Mouse (Mus musculus) retina, postnatal 1 day (tissue): ENCODE measurements around the gene Tnfsf12.
"Not testable (repeated sequence)": the region's sequence is repeated elsewhere in the genome, so short reads cannot be mapped to it uniquely, and the experiment has no call there.

Experiments
- DNase-seq: peaks from one replicate; pipeline ENCODE4 v3.0.0-alpha.2; 2012

The Tnfsf12 gene

GRCm38 (mm10) chr11:69695361-69696181 is at the start of gene Tnfsf12, which contains the start of gene Tnfsfm13:
Tnfsf12 (minus strand) TSS chr11:69695849.
Tnfsfm13 (minus strand) TSS chr11:69696098.
- DNase-seq = peak; percentile 73

GRCm38 (mm10) chr11:69731408-69731807 is 35.8 kb upstream of the Tnfsf12 start:
- not testable (repeated sequence) for DNase-seq

DNA sequence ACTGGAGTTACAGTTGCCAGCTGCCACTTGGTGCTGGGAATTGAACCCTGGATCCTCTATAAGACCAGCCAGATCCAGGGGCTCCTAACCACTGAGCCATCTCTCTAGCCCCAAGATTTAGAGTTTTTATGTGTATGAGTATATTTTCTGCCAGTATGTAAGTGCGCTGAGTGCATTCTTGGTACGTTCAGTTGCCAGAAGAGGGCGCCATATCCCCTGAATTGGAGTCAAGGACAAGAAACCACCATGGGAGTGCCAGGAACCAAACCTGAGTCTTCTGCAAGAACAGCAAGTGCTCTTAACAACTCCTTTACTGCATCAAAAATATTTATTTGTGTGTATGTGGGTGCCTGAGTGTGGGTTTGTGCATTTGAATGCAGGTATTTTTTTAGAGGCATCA is 33.4 kb upstream of the Tnfsf12 start:
- DNase-seq = peak; percentile 73

DNA sequence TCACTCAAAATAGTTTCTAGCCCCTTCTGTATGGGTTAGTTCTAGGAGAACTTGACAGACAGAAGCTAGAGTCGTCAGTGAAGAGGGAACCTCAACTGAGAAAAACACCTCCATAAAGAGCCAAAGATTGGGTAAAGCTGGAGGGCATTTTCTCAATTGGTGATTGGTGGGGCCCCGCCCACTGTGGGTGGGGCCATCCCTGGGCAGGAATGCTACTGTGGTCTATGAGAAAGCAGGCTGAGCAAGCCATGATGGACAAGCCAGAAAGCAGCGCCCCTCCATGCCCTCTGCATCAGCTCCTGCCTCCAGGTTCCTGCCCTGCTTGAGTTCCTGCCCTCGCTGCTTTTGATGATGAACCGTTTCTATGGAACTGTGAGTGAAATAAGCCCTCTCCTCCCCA is 30.3 kb upstream of the Tnfsf12 start:
- no peak for DNase-seq

DNA sequence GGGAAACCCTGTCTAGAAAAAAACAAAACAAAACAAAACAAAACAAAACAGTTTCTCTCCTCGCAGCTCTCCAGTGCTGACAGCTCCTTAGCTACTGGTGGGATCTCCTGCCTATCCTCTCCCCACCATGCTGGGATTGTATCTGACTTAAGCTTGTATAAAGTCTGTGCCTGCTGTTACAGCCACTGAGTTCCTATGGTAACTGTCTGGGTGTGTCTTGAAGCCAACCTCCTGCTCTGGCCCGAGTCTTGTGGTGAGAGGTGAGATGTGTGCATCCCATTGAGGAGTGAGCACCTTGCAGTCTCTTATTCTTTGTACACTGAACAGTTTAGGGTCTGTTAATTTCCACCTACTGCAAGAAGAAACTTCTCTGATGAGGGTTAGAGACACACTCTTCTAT is 27.4 kb upstream of the Tnfsf12 start:
- DNase-seq = no peak

GRCm38 (mm10) chr11:69720852-69721251 is 25.2 kb upstream of the Tnfsf12 start:
- no peak for DNase-seq

- DNase-seq = no peak
Measured at GRCm38 (mm10) chr11:69719423-69719822, 23.8 kb upstream of the Tnfsf12 start.

GRCm38 (mm10) chr11:69718661-69719060 is 23.0 kb upstream of the Tnfsf12 start:
- DNase-seq = no peak

GRCm38 (mm10) chr11:69716953-69717352 is 21.3 kb upstream of the Tnfsf12 start:
- DNase-seq = no peak

DNA sequence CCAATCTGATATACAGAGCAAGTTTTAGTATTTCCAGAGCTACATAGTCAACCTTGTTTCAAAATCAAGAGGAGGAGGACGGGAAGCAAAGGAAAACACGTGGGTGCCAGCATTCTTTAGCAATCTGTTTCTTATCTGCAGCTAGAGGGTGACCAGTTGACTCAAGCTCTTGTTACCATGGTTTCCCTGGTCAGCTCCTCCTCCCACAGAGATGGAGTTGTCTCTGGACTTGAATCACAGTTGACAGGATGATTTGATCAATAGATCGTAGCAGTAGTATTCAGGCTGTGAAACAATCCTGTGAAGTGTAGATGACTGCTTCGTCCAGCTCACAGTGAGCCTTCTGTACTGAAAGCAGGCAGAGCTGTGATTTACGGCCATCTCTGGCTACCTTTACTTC is 20.3 kb upstream of the Tnfsf12 start:
- DNase-seq = no peak

DNA sequence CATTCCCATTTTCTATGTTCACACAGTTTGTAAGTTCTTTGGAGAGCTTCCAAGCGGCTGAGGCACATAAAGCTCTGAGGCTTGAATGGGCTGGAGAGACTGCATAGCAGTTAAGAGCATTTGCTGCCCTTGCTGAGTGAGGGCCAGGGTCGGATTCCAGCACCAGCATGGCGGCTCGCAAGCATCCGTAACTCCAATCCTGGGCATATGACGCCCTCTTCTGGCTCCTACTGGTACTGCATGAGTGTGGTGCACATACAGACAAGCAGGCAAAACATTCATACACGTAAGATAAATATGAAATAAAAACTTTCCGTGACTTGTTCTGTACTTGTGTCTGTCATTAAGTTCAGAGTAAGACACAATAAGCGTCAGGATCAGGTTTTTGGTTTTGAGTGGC is 19.8 kb upstream of the Tnfsf12 start:
- peak; percentile 42 for DNase-seq

GRCm38 (mm10) chr11:69714636-69715329 is 19.1 kb upstream of the Tnfsf12 start:
- peak; percentile 54 for DNase-seq

DNA sequence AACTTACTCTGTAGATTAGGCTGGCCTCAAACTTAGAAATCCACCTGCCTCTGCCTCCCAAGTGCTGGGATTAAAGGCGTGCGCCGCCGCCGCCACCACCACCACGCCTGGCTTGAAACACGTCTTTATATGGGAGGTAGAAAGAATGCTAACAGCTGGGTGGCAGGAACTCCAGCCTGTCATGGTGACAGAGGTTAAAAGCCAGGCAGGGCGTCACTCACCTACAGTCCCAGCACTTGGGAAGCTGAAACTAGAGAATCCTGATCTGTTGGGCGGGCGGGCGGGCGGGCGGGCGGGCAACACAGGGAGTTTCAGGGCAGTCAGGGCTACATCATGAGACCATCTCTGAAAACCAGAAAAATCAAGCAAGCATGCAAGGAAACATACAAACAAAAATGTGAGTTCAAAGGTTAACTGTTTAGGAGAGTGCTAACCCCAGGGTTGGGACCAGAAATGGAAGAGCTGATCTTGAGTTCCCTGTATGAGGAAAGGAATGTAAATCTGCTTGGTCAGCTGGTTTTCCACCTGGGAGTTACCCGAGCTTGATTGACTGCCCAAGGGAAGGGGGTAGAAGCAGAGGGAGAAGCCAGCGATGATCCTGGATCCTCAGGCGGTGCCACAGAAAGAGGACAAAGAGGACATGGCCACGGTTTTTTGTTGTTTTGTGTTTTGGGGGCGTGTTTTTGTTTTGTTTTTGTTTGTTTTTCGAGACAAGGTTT is 17.5 kb upstream of the Tnfsf12 start:
- no peak for DNase-seq

DNA sequence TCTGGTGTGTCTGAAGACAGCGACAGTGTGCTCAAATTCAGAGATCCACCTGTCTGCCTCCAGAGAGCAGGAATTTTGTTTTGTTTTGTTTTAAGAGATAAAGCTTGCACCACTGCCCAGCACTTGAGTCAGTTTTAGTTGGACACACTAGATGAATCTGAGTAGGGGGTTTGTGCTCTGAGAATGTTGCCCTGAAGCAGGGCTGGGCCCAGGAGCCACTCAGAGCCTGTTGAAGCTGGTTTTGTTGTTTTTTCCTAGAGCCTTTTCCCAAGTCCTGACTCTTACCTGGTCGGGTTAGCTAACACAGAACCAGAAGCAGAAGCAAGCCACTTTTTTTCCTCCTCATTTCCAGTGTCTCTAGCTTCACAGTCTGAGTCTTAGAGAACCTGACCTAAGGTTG is 15.4 kb upstream of the Tnfsf12 start:
- DNase-seq = no peak

- DNase-seq = no peak
Measured at GRCm38 (mm10) chr11:69710470-69710869, 14.8 kb upstream of the Tnfsf12 start.

GRCm38 (mm10) chr11:69709554-69710446 is 14.2 kb upstream of the Tnfsf12 start:
- no peak for DNase-seq

GRCm38 (mm10) chr11:69708614-69709265 is 13.1 kb upstream of the Tnfsf12 start:
- no peak for DNase-seq

GRCm38 (mm10) chr11:69707873-69708381 is 12.3 kb upstream of the Tnfsf12 start:
- DNase-seq = no peak

- no peak for DNase-seq
Measured at GRCm38 (mm10) chr11:69707480-69707847, 11.8 kb upstream of the Tnfsf12 start.

GRCm38 (mm10) chr11:69706775-69707479 is 11.3 kb upstream of the Tnfsf12 start:
- no peak for DNase-seq

DNA sequence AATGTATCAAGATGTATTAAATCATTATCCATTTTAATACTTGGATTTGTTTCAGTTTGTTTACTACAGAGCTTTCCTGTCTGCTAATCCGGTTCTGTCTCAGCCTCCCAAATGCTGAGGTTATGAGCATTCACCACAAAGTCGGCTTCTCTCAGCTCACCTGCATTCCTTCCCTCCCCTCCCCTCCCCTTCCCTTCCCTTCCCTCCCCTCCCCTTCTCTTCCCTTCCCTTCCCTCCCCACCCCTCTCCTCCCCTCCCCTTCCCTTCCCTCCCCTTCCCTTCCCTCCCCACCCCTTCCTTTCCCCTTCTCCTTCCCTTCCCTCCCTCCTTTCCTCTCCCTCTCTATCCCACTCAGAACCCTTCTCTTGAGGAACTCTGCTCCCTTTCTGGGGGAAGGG is 9.0 kb upstream of the Tnfsf12 start:
- DNase-seq = no peak
